Mouse (Mus musculus) testis, adult 2 months (tissue): Measurements from ENCODE around the gene Arf5. TPM values are rescaled to one million over a fixed set of nuclear protein-coding genes. Genes with fewer than 3 reads are reported as not detected.

Experiments used
- H3K27ac ChIP-seq: fragments of 200-500 bp; 2 replicates; pipeline ENCODE4 v1.5.1; 2012; ENCODE audit warnings: low read depth, low read length; ENCODE audit not compliant: control insufficient read depth, insufficient read depth
- H3K27me3 ChIP-seq: fragments of 200-500 bp; 2 replicates; pipeline ENCODE4 v1.6.1; 2012; ENCODE audit warnings: mild to moderate bottlenecking, low read length, moderate library complexity; ENCODE audit not compliant: control insufficient read depth, insufficient read depth
- H3K36me3 ChIP-seq: fragments of 200-500 bp; 2 replicates; pipeline ENCODE4 v1.6.1; 2012; ENCODE audit warnings: mild to moderate bottlenecking, low read length; ENCODE audit not compliant: control insufficient read depth, insufficient read depth
- H3K4me1 ChIP-seq: fragments of 200-500 bp; 2 replicates; pipeline ENCODE4 v1.6.1; 2012; ENCODE audit warnings: low read length; ENCODE audit not compliant: control insufficient read depth, insufficient read depth
- H3K4me3 ChIP-seq: fragments of 200-500 bp; 2 replicates; pipeline ENCODE4 v1.5.1; 2012; ENCODE audit warnings: low read depth, mild to moderate bottlenecking, low read length, moderate library complexity, mixed read lengths; ENCODE audit not compliant: control insufficient read depth
- CTCF ChIP-seq: fragments of 200-500 bp; IDR thresholded peaks from 2 replicates; pipeline ENCODE4 v1.5.1; 2012; ENCODE audit warnings: low read depth, mild to moderate bottlenecking, inconsistent platforms, low read length, moderate library complexity; ENCODE audit not compliant: control insufficient read depth, insufficient read depth, insufficient replicate concordance
- POLR2A ChIP-seq: fragments of 200-500 bp; IDR thresholded peaks from 2 replicates; pipeline ENCODE4 v1.6.1; 2012; ENCODE audit warnings: low read depth, mild to moderate bottlenecking, inconsistent platforms, low read length, moderate library complexity; ENCODE audit not compliant: control insufficient read depth
- polyA plus RNA-seq: library from polyadenylated mRNA; depleted of rRNA; stranded (reverse); fragments of >200 nt; gene quantifications from 2 replicates; pipeline ENCODE4 v1.2.3, GENCODE M21; 2012

Arf5 gene
- polyA plus RNA-seq, 1 experiment, result 184 TPM

- Histone ChIP-seq H3K27me3 (no peaks in the 10 kb centered on the region), H3K36me3 (no peaks in the 10 kb centered on the region), H3K27ac (no peak overlapping the region), H3K4me3 (peak overlapping the region; percentile 85), H3K4me1 (peaks cover 8% of the 10 kb centered on the region)
- no peak for TF ChIP-seq POLR2A
- no peak for TF ChIP-seq CTCF
These were observed 7.6 kb downstream of the Arf5 start for GRCm38 (mm10) chr6:28430795-28431537.

- peaks cover 8% of the 10 kb centered on the region for H3K4me1 ChIP-seq
- peak overlapping the region; percentile 85 for H3K4me3 ChIP-seq
- H3K27ac ChIP-seq, result no peak overlapping the region
- H3K27me3 ChIP-seq, result no peaks in the 10 kb centered on the region
- TF ChIP-seq CTCF, result no peak
- TF ChIP-seq POLR2A, result no peak
- H3K36me3 ChIP-seq, result no peaks in the 10 kb centered on the region
These were observed 8.1 kb downstream of the Arf5 start for GRCm38 (mm10) chr6:28431538-28431855.

- Histone ChIP-seq H3K27me3 (no peaks in the 10 kb centered on the region), H3K4me3 (no peak overlapping the region), H3K27ac (no peak overlapping the region), H3K4me1 (no peaks in the 10 kb centered on the region), H3K36me3 (no peaks in the 10 kb centered on the region)
- TF ChIP-seq CTCF, result no peak
- TF ChIP-seq POLR2A, result no peak
These were observed 24.6 kb downstream of the Arf5 start for GRCm38 (mm10) chr6:28447937-28448336.

- no peaks in the 10 kb centered on the region for H3K27me3 ChIP-seq
- TF ChIP-seq CTCF (no peak), POLR2A (no peak)
- H3K4me3 ChIP-seq, result no peak within 1 kb of the TSS
- H3K36me3 ChIP-seq, result no peaks in the 10 kb centered on the region
- no peaks in the 10 kb centered on the region for H3K4me1 ChIP-seq
- no peak within 1 kb of the TSS for H3K27ac ChIP-seq
These were observed 25.9 kb downstream of the Arf5 start, which contains the start of gene Pax4 for GRCm38 (mm10) chr6:28449253-28449652. TSS of gene Pax4 (minus strand) at chr6:28449353.

- no peak overlapping the region for H3K27ac ChIP-seq
- H3K27me3 ChIP-seq, result no peaks in the 10 kb centered on the region
- H3K4me3 ChIP-seq, result no peak overlapping the region
- no peaks in the 10 kb centered on the region for H3K36me3 ChIP-seq
- no peaks in the 10 kb centered on the region for H3K4me1 ChIP-seq
- TF ChIP-seq POLR2A, result no peak
- no peak for TF ChIP-seq CTCF
These were observed 27.1 kb downstream of the Arf5 start for GRCm38 (mm10) chr6:28450481-28450880.

GRCm38 (mm10) chr6:28450977-28451376 is 27.6 kb downstream of the Arf5 start:
- TF ChIP-seq CTCF (no peak), POLR2A (no peak)
- Histone ChIP-seq H3K4me3 (no peak overlapping the region), H3K4me1 (no peaks in the 10 kb centered on the region), H3K27me3 (no peaks in the 10 kb centered on the region), H3K27ac (no peak overlapping the region), H3K36me3 (no peaks in the 10 kb centered on the region)

- TF ChIP-seq POLR2A (no peak), CTCF (no peak)
- Histone ChIP-seq H3K36me3 (no peaks in the 10 kb centered on the region), H3K27me3 (no peaks in the 10 kb centered on the region), H3K27ac (no peak overlapping the region), H3K4me3 (no peak overlapping the region), H3K4me1 (no peaks in the 10 kb centered on the region)
These were observed 35.9 kb downstream of the Arf5 start for GRCm38 (mm10) chr6:28459221-28459668.

GRCm38 (mm10) chr6:28460534-28460933 is 37.2 kb downstream of the Arf5 start:
- Histone ChIP-seq H3K36me3 (no peaks in the 10 kb centered on the region), H3K27ac (no peak overlapping the region), H3K27me3 (no peaks in the 10 kb centered on the region), H3K4me1 (no peaks in the 10 kb centered on the region), H3K4me3 (no peak overlapping the region)
- no peak for TF ChIP-seq POLR2A
- peak; percentile 56; the same call in 1 of the 2 replicates for TF ChIP-seq CTCF
